In the genomic region with DNA sequence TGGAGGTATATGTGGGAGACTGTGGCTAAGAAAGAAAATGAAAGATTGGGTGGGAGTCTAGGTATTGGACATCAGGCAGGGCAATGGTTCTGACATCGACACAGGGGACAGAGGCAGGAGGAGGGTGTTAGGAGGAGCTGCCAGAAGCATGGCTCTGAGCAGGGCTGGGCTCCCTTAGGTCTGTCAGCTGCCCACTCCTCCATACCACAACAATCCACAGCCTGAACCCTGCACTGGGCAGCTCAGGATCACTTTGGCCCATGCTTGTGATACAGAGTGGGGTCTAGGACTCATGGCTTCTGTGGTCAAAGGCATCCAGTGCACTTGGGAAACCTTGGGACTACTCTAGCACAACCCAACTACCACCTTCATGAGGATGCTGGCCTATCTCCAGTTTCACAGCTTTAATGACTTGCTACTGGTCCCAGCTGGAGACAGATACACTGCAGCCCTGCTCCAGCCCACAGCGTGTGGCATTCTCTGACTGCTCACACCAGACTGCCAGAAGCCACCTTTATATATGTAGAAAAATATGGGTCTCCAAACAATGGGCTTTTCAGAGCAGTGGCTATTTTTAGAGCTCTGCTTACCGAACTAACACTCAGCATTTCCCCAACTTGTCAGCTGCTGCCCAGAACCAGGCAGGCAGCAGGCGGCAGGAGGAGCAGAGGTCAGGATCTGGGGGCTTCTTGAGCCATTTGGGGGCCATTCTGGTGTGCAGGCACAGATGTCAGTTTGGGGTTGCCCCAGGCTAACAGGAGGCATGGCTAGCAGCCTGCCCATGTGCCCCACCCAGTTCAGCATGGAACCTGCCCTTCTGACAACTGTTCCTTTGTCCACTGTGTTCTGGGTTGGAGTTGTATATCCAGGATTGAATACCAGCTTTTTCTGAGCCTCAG, we compare ENCODE assay signal across 8 mouse cellular contexts.
A peak's percentile ranks its signal among the peaks of the same experiment; 100 is the strongest.
DNase-seq lines count a peak whose midpoint lies in the region; ATAC-seq and TF ChIP-seq lines count a peak whose summit lies in the region.

No protein-coding gene starts in this region.

- H3K4me2 ChIP-seq in forebrain, embryonic 11.5 days (ENCODE audit: low read depth, low read length, severe bottlenecking): no peak overlapping the region
- no peak overlapping the region for H3K4me2 ChIP-seq in limb, embryonic 15.5 days

- no peak for TF ChIP-seq EP300 in heart, adult 2 months (IDR thresholded peaks at IDR 0.05; ENCODE audit: insufficient read depth, low read depth, low read length)

- H3K36me3 ChIP-seq in heart, adult 2 months (ENCODE audit: control insufficient read depth, insufficient read depth, low read length): peaks cover 25% of the 10 kb centered on the region
- H3K36me3 ChIP-seq in forebrain, embryonic 11.5 days (ENCODE audit: control insufficient read depth, insufficient read depth, low read length): no peaks in the 10 kb centered on the region
- H3K36me3 ChIP-seq in limb, embryonic 15.5 days: no peaks in the 10 kb centered on the region

- TF ChIP-seq CTCF in heart, adult 2 months (IDR thresholded peaks at IDR 0.05): no peak

- H3K27me3 ChIP-seq in heart, adult 2 months (ENCODE audit: control insufficient read depth, insufficient read depth, low read length): no peaks in the 10 kb centered on the region
- no peaks in the 10 kb centered on the region for H3K27me3 ChIP-seq in forebrain, embryonic 11.5 days (ENCODE audit: control insufficient read depth, insufficient read depth, low read length)
- H3K27me3 ChIP-seq in limb, embryonic 15.5 days: no peaks in the 10 kb centered on the region

- no peak overlapping the region for H3K4me3 ChIP-seq in heart, adult 2 months
- no peak overlapping the region for H3K4me3 ChIP-seq in forebrain, embryonic 11.5 days (ENCODE audit: low read depth, low read length)
- no peak overlapping the region for H3K4me3 ChIP-seq in limb, embryonic 15.5 days

- DNase-seq in heart, adult 2 months: no peak
- DNase-seq in heart, adult 18-20 months: no peak
- DNase-seq in 3T3-L1 (ENCODE audit: low read depth, low spot score): peak; percentile 71
- DNase-seq in forebrain, embryonic 11.5 days (ENCODE audit: low spot score): no peak
- no peak for DNase-seq in urinary bladder, adult 18-20 months (ENCODE audit: low spot score in 2 of 2)
- no peak for DNase-seq in layer of hippocampus, postnatal 14 days (ENCODE audit: low spot score in 2 of 2)
- no peak for DNase-seq in frontal cortex, postnatal 36 days (ENCODE audit: low spot score in 2 of 2)

- peaks cover 77% of the 10 kb centered on the region for H3K4me1 ChIP-seq in heart, adult 2 months (ENCODE audit: control insufficient read depth, insufficient read depth, low read length)
- H3K4me1 ChIP-seq in forebrain, embryonic 11.5 days (replicated peaks; ENCODE audit: control insufficient read depth, insufficient read depth, low read length): peaks cover 8% of the 10 kb centered on the region; the same call in 1 of the 2 replicates
- H3K4me1 ChIP-seq in limb, embryonic 15.5 days: peaks cover 93% of the 10 kb centered on the region

- H3K9ac ChIP-seq in heart, adult 2 months (ENCODE audit: low read depth, low read length): peak overlapping the region; percentile 5; the same call in 1 of the 2 replicates
- H3K9ac ChIP-seq in forebrain, embryonic 11.5 days (ENCODE audit: low read length): peak overlapping the region; percentile 27; the same call in 1 of the 2 replicates
- no peak overlapping the region for H3K9ac ChIP-seq in limb, embryonic 15.5 days

- WGBS in heart, adult 2 months: 20% methylated on average over 4 of the region's 4 CpGs
- WGBS in forebrain, embryonic 11.5 days: 46% methylated on average over 4 of the region's 4 CpGs
- WGBS in limb, embryonic 15.5 days: 28% methylated on average over 4 of the region's 4 CpGs

- intact Hi-C loops in heart, adult 2 months (cut with DNase I): no loop called here

- peak; percentile 49; the same call in 1 of the 2 replicates for ATAC-seq in forebrain, embryonic 11.5 days (replicated peaks; ENCODE audit: low FRiP score)
- ATAC-seq in limb, embryonic 15.5 days (ENCODE audit: insufficient number of reproducible peaks, low FRiP score, low TSS enrichment, low read depth): no peak

- no peak for TF ChIP-seq POLR2A in heart, adult 2 months (IDR thresholded peaks at IDR 0.05; ENCODE audit: insufficient read depth, low read depth, low read length)

- H3K9me3 ChIP-seq in forebrain, embryonic 11.5 days (ENCODE audit: control insufficient read depth, low read length): no peaks in the 10 kb centered on the region
- no peaks in the 10 kb centered on the region for H3K9me3 ChIP-seq in limb, embryonic 15.5 days

- H3K79me2 ChIP-seq in heart, adult 2 months (replicated peaks; ENCODE audit: control insufficient read depth, insufficient read depth, low read length): peaks cover 4% of the 10 kb centered on the region

- H3K27ac ChIP-seq in heart, adult 2 months: peak overlapping the region; percentile 83
- H3K27ac ChIP-seq in forebrain, embryonic 11.5 days (ENCODE audit: low read depth, low read length): peak overlapping the region; percentile 66
- peak overlapping the region; percentile 75 for H3K27ac ChIP-seq in limb, embryonic 15.5 days
